Mouse (Mus musculus): ENCODE data around the gene Tesc.

DNA sequence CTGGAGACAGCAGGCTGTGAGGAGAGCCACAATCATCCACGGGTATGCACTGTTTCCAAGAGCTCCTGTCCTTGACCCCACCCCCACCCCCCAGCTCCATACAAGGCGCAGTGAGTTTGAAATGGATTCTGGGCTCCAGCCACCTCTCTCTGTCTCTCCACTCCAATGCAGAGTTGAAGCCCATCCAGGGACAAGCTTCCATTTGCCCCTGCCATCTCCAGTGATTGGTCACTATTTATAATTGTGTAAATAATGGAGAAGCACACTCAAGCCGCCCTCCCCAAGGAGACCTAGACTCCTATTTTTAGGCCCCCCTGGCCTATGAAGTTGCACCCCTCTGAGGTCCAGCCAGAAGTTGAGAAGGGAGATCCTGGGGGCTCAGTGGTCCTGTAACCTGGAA lies 4.5 kb upstream of the Tesc start:
- TF ChIP-seq GATA1 (IDR thresholded peaks at IDR 0.05; ENCODE audit: borderline replicate concordance, low read length) (no peak), FLI1 (IDR thresholded peaks at IDR 0.05; ENCODE audit: low read length) (no peak)

All from megakaryocyte, embryonic 14.5 days (primary cell).